Mouse (Mus musculus) heart, adult 18-20 months (tissue): ENCODE results near the gene Serpinb1b. TPM values are rescaled to one million over a fixed set of nuclear protein-coding genes. Genes with fewer than 3 reads are reported as not detected.
"Not testable (repeated sequence)": the region's sequence is repeated elsewhere in the genome, so short reads cannot be mapped to it uniquely, and the experiment has no call there.

Source experiments
- DNase-seq, 2 experiments: peaks; one replicate each; pipeline ENCODE4 v3.0.0; 2021 to 2022; ENCODE audit warnings: mixed read lengths in 1 of 2
- long read RNA-seq, 2 experiments: library from polyadenylated mRNA; stranded (forward); transcript quantifications; one replicate each; pipeline ENCODE4 v2.0.0; 2021
- total RNA-seq, 2 experiments: library from RNA; stranded (reverse); gene quantifications; 2 replicates each; pipeline ENCODE4 v1.2.3; 2021

The Serpinb1b gene
- not detected for total RNA-seq
- long read RNA-seq, experiment 1 = 0 reads
- long read RNA-seq, experiment 2 = 0 reads

DNA sequence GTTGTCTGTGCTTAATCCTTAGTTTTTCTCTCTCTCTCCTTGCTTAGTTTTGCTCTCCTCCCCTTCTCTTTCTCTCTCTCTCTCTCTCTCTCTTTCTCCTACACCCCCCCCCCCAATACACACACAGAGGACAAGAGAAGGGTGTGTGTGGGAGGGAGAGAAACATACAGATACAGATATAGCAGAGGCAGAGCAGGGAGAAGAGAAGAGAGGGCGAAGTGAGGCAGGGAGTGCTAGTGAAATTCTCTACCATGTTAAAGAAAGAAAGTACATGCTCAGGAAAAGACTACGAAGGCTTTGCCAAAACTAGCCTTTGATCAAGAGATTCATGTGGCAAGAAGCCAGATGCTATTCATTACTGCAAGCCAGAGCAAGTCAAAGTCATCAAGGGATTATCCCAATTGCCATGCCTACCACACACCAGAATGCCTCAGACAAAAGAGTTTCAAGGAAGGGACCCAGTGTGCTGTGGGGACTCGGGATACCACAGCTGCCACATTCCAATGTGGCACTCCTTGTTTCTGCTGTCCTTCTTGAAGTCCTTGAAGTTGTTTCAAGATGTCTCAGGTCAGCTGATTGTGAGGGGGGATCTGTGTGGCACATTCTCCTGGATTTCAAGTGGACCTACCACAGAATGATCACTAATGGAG lies at the start of gene Serpinb1b:
TSS of gene Serpinb1b (plus strand) at position 520 of the 650 bp plus-strand sequence.
- DNase-seq = no peak

DNA sequence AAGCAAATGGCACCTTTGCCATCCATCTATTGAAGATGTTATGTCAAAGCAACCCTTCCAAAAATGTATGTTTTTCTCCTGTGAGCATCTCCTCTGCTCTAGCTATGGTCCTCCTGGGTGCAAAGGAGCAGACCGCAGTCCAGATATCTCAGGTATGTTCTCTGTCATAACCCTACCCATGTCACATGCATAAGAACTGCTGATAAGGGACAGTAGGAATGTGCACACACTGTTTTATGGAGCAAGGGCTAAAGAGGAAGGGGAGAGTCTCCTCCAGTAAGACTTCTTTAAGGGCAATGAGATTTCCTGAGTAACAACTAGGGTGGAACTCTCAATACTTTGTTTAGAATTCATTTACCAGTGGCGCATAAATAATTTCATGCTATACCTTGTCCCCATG lies 48.9 kb upstream of the Serpinb1b start:
- DNase-seq = not testable (repeated sequence)

DNA sequence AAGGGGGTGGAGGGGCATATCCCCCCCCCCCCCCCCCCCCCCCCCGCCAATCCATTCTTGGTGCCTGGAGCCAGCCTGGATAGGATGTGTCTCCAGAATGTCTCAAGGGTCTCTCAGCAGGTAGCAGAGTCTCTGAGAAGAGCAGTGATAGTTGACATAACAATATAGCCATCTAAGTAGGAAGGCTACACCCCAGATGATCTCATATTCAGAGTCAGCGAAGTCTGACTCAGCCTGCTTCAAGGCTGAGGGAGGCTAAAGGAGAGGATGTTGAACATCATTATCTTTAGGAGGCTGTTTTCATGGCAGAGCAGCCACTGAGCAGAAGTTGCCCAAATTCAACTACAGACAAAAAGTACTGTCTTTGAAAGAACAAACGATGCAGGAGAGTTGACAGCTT lies 48.1 kb upstream of the Serpinb1b start:
- no peak for DNase-seq

DNA sequence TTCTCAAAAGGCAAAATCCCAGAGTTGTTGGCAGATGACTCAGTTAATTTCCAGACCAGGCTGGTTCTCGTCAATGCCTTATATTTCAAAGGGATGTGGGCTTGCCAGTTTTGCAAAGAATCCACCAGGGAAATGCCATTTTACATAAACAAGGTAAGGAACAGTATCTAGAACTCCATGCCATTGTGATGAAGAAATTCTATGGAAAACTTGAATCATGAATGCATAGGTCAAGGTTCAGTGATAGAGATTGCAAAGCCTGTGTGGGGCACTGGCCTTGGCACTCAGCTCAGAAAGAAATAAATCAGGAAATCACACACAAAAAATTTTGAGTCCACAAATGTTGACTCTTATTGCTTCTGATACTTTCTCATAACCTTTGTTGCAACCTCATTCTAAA lies 42.9 kb upstream of the Serpinb1b start:
- no peak for DNase-seq

DNA sequence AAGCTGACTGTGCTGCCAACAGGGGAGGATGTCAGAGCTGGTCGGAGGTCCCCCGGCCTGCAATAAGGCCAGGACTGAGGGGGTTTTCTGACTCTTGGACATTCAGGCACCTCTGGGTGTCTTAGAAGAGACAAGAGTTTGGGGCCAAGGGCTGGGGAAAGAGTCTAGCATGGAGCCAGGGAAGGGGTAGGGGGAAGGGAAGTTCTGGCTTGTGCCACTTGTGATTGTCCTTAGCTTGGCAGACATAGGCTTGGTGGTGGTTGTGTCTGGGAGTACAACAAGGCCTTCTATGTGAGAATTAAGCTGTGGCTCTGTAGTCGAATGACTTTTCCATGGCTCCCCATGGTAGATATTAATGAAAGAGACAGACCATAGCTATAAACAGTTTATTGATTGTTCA lies 34.8 kb upstream of the Serpinb1b start:
- DNase-seq = no peak

DNA sequence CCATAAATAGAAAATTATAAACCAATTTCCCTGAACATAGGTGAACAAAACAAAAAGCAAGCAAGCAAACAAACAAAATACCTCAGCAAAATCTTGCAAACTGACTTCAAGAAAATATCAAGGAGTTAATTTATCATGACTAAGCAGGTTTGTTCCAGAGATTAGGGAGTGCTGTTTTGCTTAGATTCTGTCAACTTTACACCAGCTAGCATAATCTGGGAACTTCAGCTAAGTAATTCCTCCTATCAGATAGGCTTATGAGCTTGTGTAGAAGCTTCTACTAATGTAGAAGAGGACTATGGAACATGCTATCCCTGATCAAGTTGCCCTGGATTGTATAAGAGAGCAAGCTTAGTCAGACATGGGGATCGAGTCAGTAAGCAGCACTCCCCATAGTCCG lies 31.1 kb upstream of the Serpinb1b start:
- DNase-seq = no peak

DNA sequence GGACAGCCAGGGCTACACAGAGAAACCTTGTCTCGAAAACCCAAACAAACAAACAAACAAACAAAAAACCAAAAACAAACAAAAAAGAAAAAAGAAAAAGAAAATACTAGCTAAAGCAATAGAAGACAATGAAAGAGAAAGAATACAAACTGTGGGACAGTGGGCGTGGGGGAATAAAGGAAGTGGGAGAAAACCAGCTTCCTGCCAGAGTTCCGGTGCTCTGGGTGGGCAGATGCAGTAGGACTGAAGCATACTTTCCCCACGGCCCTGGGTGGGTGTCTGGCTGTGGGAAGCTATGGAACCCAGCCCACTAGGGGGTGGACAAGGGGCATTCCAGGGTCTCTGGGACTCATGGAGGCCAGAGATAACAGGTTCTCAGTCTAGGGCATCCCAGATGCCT lies 30.2 kb upstream of the Serpinb1b start:
- no peak for DNase-seq

DNA sequence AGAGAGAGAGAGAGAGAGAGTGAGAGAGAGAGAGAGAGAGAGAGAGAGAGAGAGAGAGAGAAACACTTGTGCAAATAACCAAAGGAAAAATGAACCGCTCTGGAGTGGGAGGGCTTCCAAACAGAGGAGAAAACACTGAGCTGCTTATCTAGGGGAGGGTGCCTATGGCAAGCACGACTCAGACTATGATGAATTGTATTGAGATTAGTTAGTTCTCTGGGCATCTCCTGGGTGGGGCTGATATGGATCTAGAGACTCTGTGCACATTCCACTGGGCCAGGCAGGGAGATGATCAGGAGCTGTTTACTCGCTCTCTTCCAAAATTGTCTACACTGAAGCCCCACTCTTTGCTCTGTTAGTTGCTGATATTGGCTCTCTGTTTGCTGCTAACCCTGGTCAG lies 26.7 kb upstream of the Serpinb1b start:
- no peak for DNase-seq

DNA sequence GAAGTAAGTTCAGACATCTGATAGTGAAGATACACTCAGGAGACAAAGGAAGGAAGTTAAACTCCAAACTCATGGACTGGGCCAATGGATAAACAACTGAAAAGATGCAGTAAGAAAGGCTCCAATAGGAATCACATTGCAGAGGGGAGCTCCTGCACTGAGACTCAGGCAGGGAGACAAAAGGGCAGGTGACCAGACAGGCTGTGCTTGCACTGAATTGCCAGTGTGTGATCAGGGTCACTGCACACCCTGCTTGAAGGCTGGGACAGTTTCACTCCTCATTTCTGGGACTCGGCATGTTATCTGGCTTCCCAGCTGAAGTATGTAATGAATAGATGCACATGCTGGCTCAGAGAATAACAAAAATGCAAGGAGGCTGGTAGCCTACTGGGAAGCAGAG lies 15.3 kb upstream of the Serpinb1b start:
- DNase-seq = no peak

DNA sequence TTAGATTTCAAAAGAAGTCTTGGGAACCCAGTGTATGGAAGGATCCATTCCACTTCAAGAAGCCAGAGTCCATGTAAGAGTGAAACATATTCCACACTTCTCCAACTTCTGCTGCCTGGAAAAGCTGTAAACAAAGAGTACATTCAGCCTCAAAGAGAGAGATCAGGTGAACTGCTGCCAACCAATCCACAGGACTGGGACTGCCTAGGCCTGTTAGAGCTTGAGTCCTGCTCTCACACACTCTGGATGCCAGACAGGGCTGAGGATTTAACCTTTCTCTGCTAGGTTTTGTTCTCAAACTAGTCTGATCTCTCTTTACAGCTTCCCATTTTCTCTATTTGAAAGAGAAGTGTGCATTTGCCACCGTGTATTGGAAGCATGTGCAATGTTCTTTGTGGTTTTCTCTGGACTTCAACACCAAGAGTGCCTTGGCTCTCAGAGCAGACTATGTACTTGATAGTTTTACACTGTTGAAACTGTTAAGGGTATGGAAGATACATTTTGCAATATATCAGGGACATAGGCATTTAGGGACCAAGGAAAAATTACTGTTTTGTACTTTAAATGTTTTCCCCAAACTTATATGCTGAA lies 10.9 kb upstream of the Serpinb1b start:
- DNase-seq = no peak

DNA sequence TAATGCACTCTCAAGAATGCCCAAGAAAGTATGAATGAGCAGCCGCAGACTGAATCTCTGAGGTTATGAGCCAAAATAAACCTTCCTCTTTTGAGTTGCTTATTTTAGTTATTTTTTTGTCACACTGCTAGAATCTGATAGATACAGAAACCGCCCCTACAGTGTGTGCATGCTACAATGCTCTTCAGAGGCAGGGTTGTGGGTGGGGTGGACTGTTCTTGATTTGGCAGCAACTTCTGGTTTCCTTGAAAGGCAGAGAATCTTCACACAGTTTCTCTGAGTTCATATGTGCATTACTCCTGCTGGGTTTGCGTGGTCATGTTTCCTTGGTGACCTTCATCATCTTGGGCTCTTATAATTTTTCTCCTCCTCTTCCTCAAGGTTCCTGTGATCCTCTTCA lies 10.2 kb upstream of the Serpinb1b start:
- DNase-seq = no peak

DNA sequence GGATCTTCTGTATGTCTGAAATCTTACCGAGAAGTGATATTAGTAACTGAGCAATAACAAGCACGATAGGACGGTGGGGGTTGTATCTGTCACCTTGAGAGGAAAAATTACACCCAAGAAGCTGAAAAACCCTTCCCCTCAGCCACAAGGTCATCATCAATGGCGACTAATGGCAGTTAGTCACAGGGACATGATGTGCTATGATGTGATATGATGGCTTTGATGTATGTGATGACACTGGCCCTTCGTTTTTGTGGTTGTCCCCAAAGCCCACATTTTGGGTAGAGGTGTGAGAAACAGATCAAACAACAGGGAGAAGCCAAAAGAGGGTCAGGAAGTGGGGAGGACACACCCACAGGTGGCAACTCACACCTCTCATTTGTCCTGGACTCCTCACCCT lies 6.6 kb upstream of the Serpinb1b start:
- no peak for DNase-seq

DNA sequence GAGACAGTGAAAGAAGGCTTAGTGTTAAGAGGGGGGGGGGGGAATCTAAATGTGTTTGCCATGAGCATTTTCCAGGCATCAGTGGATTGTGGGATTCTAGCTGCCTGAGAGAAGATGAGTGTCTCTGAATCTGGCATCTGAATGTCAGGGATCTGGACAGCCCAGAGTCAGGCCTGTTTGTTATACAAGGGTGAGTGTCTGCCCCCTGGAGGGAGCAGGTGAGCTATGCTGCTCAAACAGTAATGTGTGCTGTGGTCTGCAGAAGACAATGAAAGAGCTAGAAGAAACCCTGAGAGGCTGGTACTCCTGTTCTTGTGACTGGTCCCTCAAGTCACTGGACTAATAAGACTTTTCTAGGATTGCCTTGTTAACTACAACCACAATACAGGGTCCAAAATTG lies 4.3 kb upstream of the Serpinb1b start:
- peak; percentile 61 to 66 for DNase-seq

DNA sequence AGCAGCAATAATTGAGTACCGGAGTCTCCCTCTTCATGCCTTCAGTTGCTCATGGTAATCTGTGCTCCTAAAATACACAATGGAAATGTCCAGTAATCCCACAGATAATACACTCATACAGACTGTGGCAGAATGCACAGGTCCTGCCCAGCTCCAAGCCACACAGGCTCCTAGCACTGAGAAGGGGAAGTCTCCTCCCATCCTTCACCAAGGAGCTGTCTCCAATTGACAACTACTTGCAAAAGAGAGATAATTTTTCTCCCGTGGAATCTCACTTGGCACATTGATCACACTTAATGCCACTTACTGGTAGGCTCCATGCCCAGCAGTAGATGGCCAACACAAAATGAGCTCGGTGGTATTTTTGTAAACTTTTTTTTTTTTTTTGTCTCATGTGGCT lies 2.1 kb upstream of the Serpinb1b start:
- DNase-seq = no peak

DNA sequence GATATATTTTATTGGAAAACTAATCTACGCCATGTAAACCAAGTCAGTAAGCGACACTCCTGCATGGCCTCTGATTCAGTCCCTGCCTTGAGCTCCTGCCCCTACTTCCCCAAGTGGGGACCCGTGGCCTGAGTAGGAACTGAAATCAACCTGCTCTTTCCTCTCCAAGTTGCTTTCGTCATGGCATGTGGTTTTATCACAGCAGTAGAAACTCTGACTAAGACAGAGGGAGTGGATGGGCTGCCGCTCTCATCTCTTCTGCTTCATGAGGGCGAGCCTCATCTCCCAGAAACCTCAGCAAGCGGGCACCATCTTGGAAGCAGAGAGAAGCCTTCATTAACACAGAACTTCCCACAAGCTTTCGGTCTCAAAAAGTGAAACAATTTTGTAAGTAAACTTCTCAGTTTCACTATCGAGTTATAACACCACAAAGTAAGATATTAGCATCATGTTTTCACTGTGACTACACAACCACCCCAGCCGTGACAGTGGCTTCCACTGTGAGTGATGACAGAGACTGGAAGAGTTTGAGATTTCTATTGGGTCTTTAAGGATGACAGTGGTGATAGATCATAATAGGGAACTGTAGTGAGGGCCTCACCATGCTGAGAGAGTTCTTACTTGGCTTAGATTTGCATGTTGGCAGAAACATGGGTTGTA lies 1.2 kb upstream of the Serpinb1b start:
- peak in 1 of 2 experiments; percentile 30 for DNase-seq

DNA sequence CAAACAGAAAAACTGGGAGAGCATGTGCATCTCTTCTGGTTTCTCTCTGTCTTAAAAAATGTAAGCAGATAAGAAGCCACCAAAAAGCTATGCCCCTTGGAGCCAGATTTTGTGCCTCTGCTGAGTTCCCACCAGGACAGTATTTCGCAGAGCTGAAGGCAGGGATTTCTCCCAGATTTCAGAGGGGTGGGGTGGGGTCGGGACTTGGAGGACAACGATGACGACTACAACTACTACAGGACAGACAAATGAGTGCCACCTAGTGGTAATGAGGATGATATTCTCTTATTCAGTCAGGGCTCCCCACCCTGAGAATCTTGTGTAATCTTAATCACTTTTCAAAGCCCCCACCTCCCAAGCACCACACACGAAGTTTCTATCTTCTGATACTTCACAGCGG lies 1.0 kb downstream of the Serpinb1b start:
- peak; percentile 11 to 47 for DNase-seq

DNA sequence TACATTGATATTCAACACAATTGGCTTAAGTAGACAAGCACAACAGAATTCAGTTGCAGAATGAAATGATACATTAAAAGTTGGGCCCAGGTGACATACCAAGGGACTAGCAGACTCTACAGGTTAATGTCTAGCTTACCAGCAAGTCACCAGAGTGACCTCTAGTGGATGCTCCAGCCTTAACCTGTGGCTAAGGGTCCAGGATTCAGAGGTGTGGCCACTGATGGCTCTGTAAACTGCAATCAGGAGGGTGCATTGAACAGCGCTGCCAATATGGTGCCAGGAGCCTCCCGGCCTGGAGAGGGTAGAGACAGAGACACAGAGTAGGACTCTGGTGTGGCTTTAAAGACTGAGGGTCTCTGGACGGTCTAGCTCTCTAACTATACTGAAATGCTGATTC lies 2.0 kb downstream of the Serpinb1b start:
- no peak for DNase-seq

DNA sequence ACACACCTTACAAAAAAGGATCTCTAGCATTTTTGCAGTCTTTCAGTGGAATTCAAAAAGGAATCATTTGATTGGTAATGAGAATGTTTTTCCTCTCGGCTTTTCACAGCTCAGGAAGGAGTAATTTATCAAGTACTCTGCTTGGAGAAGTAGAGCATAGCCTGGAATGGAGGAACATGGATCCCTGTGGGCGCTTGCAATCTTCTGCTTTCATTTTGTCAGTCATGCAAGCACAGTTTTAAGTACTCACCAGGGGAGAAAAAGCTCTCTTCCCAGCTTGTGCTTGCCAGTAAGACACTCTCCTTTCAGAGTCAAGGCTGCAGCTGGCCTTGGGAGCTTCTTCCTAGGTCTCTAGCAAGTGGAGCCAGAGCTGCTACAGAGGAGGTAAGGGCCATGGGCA lies 5.5 kb downstream of the Serpinb1b start:
- no peak for DNase-seq

DNA sequence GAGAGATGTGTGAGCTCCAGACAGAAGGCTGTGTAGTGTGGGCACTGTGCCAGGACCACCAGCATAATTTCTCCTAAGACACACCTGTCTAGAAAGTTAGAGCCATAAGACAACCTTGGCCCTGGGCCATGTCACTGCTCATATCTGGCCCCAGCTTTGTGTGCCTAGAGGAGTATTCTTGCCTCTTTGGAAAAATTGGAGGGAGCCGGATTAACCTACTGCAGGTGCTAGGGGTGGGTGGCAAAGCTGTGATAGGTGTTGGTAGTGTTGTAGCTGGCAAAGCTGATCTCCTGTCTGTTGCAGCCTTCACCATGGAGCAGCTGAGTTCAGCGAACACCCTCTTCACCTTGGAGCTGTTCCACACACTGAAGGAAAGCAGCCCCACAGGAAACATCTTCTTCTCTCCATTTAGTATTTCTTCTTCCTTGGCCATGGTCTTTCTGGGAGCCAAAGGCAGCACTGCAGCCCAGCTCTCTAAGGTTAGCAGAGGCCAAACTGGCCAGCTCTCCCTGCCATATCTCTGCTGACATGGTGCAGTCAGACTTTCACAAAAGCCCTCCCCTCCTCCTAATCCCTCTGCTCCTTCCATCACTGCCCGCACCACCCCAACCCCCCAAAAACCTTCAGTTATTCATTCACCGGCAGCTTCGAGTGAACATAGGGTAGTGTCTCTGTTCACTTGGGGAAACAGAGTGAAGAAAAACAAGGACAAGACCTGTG lies 6.8 kb downstream of the Serpinb1b start:
- no peak for DNase-seq

DNA sequence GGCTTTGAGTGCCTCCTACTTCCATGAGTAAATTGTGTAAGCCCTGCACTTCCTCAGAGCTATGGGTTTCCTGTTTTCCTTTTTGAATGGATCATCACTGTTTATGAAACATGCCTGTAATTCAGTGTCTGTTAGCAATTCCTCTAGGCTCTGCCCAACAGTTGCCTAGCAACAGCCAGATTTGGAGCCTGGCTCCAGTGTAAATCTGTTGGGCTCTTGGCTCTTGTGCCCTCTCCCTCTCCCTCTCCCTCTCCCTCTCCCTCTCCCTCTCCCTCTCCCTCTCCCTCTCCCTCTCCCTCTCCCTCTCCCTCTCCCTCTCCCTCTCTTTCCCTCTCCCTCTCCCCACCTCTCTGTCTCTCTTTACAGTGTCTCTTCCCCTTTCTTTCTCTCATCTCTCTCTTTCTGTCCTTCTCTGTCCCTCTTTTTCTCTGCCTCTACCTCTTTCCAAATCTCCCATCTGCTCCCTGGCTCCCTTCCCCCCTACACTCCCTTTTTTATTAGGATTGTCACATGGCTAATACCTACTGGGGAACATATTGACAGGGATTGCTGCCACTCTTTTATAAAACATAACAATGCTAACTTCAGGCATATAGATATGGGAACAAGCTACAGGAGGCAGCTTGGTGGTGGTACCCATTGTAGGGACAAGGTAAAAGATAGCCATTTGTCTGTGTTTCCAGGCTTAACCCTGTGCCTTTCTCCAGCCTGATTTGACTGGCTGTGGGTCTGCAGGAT lies 7.5 kb downstream of the Serpinb1b start:
- DNase-seq = peak; percentile 30 to 61

DNA sequence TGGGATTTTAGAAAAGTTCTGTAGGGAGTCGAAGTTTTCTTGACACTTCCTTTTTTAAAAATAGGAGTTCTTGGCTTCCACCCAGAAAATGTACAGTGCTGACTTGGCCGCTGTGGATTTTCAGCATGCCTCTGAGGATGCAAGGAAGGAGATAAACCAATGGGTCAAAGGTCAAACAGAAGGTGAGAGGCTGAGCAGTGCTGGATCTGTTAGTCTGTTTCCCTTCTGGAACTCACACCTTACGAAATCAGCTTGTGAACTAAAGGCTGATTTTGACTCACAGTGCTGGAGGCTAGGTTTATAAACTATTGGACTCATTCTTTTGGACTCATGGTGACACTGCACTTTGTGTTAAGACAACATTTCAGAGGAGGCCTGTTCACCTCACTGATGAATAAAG lies 11.2 kb downstream of the Serpinb1b start:
- no peak for DNase-seq

DNA sequence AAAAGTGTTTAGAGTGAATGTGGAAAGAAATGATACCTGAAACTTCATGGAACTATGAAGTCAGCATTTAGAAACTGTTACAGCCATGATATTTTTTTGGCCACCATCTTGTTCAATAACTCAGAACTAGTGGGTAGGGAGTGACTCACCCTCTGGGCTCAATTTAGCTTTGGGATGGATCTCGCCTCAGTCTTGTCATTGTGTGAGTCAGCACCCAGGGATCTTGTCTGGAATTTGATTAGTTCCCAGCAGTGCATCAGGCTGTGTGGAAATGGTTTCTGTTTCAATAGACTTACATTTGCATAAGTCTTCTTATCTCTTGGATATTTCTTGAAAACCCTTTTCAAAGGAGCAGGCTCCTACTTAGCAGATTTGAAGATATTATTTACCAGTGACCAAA lies 12.2 kb downstream of the Serpinb1b start:
- no peak for DNase-seq
